In the genomic region with DNA sequence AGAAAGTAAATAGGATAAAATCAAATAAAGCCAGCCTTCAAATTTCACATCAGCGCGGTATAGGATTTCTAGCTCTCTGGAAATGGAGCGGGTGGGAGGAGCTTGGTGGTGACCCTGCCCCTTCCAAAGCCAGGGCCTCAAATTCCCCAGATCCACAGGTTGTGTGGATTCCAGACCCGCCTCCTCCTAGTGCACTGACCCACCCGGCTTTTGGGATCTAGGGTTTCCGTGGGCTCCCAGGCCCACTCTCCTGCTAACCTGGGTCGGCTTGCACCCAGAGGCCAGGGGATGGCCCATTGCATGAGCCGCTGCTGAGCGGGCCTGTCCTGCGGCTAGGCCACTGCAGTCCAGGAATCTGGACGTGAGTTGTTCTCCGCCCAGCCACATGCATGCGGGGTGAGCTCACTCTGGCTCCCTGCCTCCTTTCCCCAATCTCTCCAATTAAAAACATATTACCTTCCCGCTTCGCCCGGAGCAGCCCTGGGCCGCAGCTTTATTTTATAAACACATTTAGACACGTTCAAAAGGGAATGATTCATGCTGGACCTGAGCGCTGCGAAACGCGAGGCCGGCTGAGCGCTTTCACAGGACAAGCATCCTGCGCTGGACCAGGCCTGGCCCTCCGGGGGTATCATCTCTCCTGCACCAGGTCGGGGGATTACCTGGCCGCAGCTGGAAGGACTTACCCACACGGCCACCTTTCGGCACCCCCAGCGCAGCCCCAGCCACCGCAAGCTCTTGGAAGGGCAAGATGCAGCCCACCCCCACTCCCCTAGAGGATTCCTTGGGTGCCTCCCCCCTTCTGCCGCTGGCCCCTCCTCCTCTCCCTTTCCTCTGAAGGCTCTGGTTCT, we compare ENCODE assay signal across 8 mouse cellular contexts.
DNase-seq lines count a peak whose midpoint lies in the region; ATAC-seq lines count a peak whose summit lies in the region.

No protein-coding gene starts in this region.

- H3K4me3 ChIP-seq in kidney, embryonic 15.5 days (replicated peaks): peak overlapping the region; percentile 30

- DNase-seq in testis, postnatal 10 days (ENCODE audit: low spot score): peak; percentile 59
- no peak for DNase-seq in testis, postnatal 14 days (ENCODE audit: low spot score)
- DNase-seq in heart, adult 9 months (ENCODE audit: low spot score in 2 of 2): peak; percentile 45 to 60
- peak; percentile 44 for DNase-seq in lung, postnatal 36 days
- DNase-seq in urinary bladder, postnatal 36 days (ENCODE audit: low spot score in 2 of 2): peak; percentile 30 to 53
- no peak for DNase-seq in layer of hippocampus, adult 9-10 months (ENCODE audit: low spot score)
- DNase-seq in cerebellum, postnatal 25 days: no peak

- H3K4me1 ChIP-seq in kidney, embryonic 15.5 days: peaks cover 15% of the 10 kb centered on the region

- no peaks in the 10 kb centered on the region for H3K9me3 ChIP-seq in kidney, embryonic 15.5 days (replicated peaks)

- H3K4me2 ChIP-seq in kidney, embryonic 15.5 days: peak overlapping the region; percentile 60

- peak overlapping the region; percentile 77 for H3K27ac ChIP-seq in kidney, embryonic 15.5 days

- ATAC-seq in kidney, embryonic 15.5 days (replicated peaks; ENCODE audit: low FRiP score): peak; percentile 89

- peaks cover 5% of the 10 kb centered on the region; the same call in 1 of the 2 replicates for H3K27me3 ChIP-seq in kidney, embryonic 15.5 days

- H3K9ac ChIP-seq in kidney, embryonic 15.5 days: no peak overlapping the region; the same call in 1 of the 2 replicates

- no peaks in the 10 kb centered on the region for H3K36me3 ChIP-seq in kidney, embryonic 15.5 days

- WGBS in kidney, embryonic 15.5 days: 4% methylated on average over 33 of the region's 33 CpGs

Comparison
In these comparisons a context has a peak if more than half of its experiments do, and no peak if none do; other contexts are left out.
1. DNase-seq: peak in testis, postnatal 10 days (single experiment), heart, adult 9 months (2 of 2), lung, postnatal 36 days (single experiment) and urinary bladder, postnatal 36 days (2 of 2); none in testis, postnatal 14 days (single experiment), layer of hippocampus, adult 9-10 months (single experiment) and cerebellum, postnatal 25 days (0 of 2).